Mouse (Mus musculus) regulatory T cell (primary cell): ENCODE results near the gene Mylk3.

Experiments
- in situ Hi-C: fragments of 300-600 bp; cut with MboI, MseI; formaldehyde crosslinking; loops from one replicate; pipeline ENCODE4 v1.15.1; 2025; ENCODE audit warnings: high pct_unique_total_duplicates

Gene Mylk3

GRCm38 (mm10) chr8:85386205-85386604, at the start of gene Mylk3:
Mylk3 (minus strand) TSS chr8:85386345.
- in situ Hi-C loops, result no loop called here

GRCm38 (mm10) chr8:85435736-85436135, 49.6 kb upstream of the Mylk3 start:
- in situ Hi-C loops, result no loop called here

GRCm38 (mm10) chr8:85434817-85435216, 48.7 kb upstream of the Mylk3 start:
- in situ Hi-C loops, result no loop called here

DNA sequence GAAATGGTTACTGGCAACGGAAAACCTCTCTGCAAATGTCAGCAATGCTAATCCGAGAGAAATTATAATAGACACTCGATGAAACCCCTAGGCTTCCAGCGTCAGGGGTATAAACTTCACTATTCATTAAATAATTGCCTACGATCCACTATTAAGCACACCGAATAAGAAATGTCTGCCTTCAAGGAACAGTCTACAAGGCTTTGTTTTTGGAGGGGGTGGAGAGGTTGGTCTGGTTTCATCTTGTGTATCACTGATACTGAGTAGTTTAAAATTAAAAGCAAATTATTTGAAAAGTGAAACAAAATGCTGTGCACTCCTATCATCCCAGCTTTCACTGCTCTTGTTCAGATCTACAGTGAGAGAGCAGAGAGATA, 46.9 kb upstream of the Mylk3 start:
- in situ Hi-C loops, result no loop called here

- in situ Hi-C loops, result no loop called here
These were observed 46.2 kb upstream of the Mylk3 start, which contains the start of gene 4921524J17Rik for GRCm38 (mm10) chr8:85432168-85433016. 4921524J17Rik (minus strand) TSS chr8:85432833.

GRCm38 (mm10) chr8:85431281-85432167, 45.4 kb upstream of the Mylk3 start:
- in situ Hi-C loops, result no loop called here

DNA sequence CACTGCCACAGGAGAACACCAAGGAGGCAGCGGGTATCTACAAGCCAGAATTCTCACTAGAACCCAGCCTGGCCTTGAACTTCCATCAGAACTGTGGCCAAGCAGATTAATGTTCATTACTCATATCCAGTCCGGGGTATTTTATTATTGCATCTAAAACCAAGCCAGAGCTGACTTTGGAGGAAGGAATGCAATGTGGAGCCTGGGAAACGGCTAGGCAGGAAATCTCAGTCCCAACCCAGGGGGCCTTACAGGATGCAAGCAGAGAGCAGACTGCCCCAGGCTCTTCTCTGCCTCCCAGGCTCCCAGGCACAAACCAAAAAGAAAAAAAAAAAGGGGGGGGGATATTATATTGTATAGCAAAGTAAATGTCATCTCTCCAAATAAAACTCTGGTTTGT, 44.7 kb upstream of the Mylk3 start:
- in situ Hi-C loops, result no loop called here

- in situ Hi-C loops, result no loop called here
These were observed 43.1 kb upstream of the Mylk3 start for GRCm38 (mm10) chr8:85429219-85429618.

DNA sequence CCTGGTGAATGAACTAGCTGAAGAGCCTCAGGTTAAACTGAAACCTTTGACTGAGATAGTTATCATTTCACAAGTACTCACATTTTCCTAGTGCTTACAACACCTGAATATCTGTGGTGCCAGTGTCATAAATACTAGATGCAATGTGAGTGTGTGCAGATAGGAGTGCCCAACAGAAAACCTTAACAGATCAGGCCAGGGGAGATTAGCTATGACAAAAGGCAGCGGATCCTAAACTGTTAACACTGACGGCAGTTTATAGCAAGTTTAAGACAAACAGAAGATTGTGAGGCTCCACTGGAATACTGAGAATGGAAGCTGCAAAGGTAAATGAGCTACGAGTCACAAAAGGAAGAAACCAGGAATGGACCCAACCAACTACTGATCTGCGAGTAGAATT, 40.9 kb upstream of the Mylk3 start:
- in situ Hi-C loops, result no loop called here

DNA sequence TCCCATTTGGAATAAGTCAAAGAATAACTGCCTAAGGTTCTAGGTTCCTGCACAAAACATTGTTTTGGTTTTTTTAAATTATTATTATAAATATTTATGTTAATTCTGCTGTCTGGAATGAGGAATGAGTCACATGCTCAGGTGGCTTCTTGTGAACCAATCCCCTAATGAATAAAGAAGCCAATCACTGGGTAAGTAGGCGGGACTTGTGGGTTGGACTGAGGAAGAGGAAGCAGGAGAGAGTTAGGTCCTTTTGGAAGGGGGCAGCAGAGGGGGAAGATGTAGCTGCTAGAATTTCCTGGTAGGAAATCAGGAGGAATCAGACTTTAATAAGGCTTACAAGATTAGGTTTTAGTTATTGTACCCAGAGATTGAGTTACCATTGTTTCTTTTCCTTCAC, 35.2 kb upstream of the Mylk3 start:
- in situ Hi-C loops, result no loop called here

DNA sequence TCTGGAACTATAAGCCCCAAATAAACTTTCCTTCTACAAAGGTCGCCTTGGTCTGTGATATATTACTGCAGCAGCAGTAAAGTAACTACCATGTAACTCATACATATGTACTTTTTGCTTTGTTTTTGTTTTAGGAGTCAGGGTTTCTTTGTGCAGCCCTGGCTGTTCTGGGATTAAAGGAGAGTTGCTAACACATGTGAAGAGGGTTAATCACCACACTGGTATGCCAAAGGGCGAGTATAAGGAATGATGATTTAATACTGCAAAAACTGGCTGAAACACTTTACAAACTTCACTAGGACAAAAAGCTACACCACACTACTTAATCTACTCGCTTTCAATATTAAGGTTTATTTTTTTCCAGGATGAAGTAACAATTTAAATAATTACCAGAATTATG, 22.4 kb upstream of the Mylk3 start:
- in situ Hi-C loops, result no loop called here

DNA sequence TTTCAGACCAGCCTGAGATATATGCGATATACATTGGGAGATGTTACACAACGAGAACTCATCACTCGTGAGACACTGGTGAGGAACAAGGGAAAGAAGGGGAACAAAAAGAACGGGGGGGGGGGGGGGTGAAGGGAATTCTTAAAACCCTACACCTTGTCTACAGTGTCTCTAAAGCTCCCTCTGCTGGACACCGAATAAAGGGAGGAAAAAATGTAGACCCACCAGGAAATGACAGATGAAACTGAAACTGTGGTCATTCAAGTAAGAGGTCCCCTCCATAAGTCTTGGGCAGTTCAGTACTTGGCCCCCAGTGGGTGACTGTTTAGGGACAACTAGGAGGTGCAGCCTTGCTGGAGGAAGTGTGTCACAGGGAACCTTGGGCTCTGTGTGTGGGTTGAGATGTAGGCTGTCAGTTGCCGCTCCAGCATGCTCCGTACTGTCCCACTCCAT, 21.9 kb upstream of the Mylk3 start:
- in situ Hi-C loops, result no loop called here

DNA sequence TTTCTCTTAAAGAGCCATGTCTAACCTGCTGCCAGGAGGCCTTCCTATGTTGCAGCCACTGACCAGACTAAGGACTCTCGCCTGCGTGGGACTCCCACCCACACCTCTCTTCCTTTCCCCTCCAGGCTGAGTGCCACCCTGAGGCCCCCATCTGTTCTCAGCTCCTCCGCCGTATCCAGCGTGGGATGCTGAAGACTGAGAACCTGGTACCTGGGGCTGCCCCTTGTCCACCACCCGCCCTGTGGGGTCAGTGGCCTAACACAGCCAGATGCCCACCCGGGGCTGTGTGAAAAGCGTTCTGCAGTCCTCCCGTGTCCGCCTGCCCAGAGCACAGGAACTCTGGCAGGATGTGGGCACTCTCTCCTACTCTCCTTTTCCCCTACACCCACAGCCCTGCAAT, 19.8 kb upstream of the Mylk3 start:
- in situ Hi-C loops, result no loop called here

GRCm38 (mm10) chr8:85405418-85405817, 19.3 kb upstream of the Mylk3 start:
- in situ Hi-C loops, result no loop called here

DNA sequence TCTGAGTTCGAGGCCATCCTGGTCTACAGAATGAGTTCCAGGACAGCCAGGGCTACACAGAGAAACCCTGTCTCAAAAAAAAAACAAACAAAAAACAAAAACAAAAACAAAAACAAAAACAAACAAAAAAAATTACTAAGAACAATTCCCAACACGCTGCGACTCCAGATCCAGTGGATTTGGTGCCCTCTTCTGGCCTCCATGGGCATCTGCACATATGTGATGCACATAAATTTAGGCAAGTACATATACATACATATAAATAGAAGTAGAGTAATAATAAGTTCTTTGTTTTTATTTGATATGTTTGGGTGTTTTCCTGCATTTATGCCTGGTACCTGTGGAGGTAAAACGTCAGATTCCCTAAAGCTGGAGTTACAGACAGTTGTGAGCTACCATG, 12.4 kb upstream of the Mylk3 start:
- in situ Hi-C loops, result loop anchor here (5.0 kb wide), 1 partner anchor 81 kb away; no protein-coding TSS in a partner anchor

GRCm38 (mm10) chr8:85397508-85397907, 11.4 kb upstream of the Mylk3 start:
- in situ Hi-C loops, result loop anchor here (5.0 kb wide), 1 partner anchor 80 kb away; no protein-coding TSS in a partner anchor

- in situ Hi-C loops, result loop anchor here (5.0 kb wide), 1 partner anchor 79 kb away; no protein-coding TSS in a partner anchor
These were observed 10.4 kb upstream of the Mylk3 start for GRCm38 (mm10) chr8:85396432-85397079.

DNA sequence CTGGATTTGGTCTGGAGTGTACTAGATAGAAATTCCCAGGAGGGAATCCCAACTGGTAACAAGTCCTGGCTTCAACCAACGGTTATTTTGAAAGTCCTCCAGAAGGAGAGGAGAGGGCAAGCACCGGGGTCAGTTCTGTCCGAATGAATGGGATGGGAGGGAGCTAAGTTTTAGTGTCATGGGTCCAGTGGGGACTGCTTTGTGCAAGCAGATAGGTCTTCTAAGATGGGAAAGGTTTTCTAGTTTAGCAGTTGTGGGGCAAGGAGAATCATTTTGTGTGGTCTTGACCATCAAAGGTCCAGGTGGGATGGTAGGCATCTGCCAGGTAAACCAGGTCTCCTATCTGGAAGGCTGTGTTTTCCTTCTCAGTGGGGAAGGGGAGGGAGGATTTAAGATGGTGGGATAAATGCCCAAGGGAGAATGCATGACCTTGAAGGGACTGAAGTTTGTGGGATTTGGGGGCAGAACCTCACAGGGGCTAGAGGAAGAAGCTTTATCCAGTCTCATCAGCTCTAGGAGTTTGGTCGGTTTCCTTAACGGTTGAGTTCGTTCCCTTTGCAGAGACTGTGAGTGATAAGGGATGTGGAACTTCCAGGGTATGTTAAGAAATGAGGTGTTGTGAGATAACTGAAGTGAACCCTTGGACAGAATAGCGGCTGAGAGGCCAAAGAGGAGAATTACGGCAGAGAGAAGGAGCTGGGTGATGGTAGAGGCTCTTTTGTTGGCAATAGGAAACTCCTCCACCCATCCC, 9.7 kb upstream of the Mylk3 start:
- in situ Hi-C loops, result loop anchor here (5.0 kb wide), 1 partner anchor 79 kb away; no protein-coding TSS in a partner anchor

- in situ Hi-C loops, result loop anchor here (5.0 kb wide), 1 partner anchor 78 kb away; no protein-coding TSS in a partner anchor
These were observed 8.9 kb upstream of the Mylk3 start for GRCm38 (mm10) chr8:85395017-85395416.

GRCm38 (mm10) chr8:85393199-85393598, 7.1 kb upstream of the Mylk3 start:
- in situ Hi-C loops, result no loop called here

DNA sequence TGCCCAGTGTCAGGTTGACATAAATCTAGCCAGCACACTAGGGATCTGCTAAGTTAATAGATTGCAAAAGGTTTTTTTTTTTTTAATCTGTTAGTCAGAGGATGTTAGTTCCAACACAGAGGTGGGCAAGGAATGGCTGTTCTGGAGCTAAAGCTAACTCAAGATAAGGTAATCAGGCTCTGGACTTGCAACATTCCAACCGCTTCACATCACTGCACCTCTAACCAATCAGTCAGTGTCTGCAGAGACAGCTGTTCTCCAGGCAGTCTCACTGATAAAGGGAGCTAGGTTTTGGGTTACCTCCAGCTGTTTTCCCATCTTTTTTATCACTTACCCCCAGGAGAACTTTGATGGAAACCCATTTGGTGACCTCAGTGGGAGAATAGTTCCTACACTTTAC, 5.3 kb upstream of the Mylk3 start:
- in situ Hi-C loops, result no loop called here
